Comparison of ENCODE assay signal across 22 mouse cellular contexts in the genomic region with DNA sequence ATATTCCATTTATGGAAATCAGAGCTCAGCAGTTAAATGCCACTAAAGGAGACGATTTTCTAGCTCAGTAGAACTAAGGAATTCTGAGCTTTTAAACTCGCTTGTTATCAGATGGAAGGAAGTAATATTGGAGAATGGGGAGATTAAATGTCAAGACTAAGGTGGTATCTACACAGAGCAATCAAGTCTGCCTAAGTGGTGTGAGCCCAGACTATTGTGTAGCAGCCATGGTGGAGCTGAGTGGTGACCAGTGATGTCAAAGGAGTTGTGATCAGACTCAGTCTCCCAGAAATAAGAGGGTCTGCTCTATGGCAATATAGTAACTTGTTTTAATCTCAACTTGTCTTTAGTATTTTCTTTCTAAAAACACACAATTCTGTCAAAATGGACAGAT. TPM values are rescaled to one million over a fixed set of nuclear protein-coding genes. Genes with fewer than 3 reads are reported as not detected.
DNase-seq lines count a peak whose midpoint lies in the region; ATAC-seq lines count a peak whose summit lies in the region.
"Had no signal": no experiment of that assay in that cellular context is flagged by ENCODE, and none has a peak within 500 bp of the region (broad histone marks: within the 10 kb centered on the region; RNA-seq: fewer than 3 reads in every experiment).

No protein-coding gene starts in this region.

- WGBS in heart, embryonic 11.5 days (ENCODE audit: insufficient replicate concordance): 11% methylated on average over 2 of the region's 2 CpGs
- 28% methylated on average over 2 of the region's 2 CpGs for WGBS in kidney, embryonic 15.5 days

- DNase-seq in heart, postnatal 10 days: no peak
- DNase-seq in kidney, adult 11 months: no peak
- peak; percentile 7 for DNase-seq in Muller cell, postnatal 12 days (ENCODE audit: inconsistent ontology term)
- DNase-seq in thymus, postnatal 36 days: no peak
- DNase-seq: adrenal gland, adult 8-10 months; cerebellum, adult 18-20 months; forebrain, postnatal 0 days; lung, embryonic 14.5 days; lung, postnatal 4 days had no signal

- intact Hi-C loops in heart, postnatal 10 days (cut with DNase I): loop anchor here (5.0 kb wide), 1 partner anchor 59 kb away; no protein-coding TSS in a partner anchor

- no peaks in the 10 kb centered on the region for H3K27me3 ChIP-seq in heart, embryonic 11.5 days (ENCODE audit: control insufficient read depth, insufficient read depth, low read length)
- no peaks in the 10 kb centered on the region for H3K27me3 ChIP-seq in kidney, embryonic 15.5 days
- H3K27me3 ChIP-seq: embryonic facial prominence, embryonic 12.5 days; hindbrain, embryonic 12.5 days; limb, embryonic 15.5 days had no signal

- H3K4me2 ChIP-seq in heart, embryonic 11.5 days: 0 out of 2 replicates have a peak overlapping the region, but pooled peaks have one; percentile 15
- no peak overlapping the region for H3K4me2 ChIP-seq in kidney, embryonic 15.5 days
- H3K4me2 ChIP-seq: embryonic facial prominence, embryonic 12.5 days; hindbrain, embryonic 12.5 days; limb, embryonic 15.5 days; lung, embryonic 14.5 days had no signal

- no peaks in the 10 kb centered on the region for H3K4me1 ChIP-seq in heart, embryonic 11.5 days (ENCODE audit: control insufficient read depth, insufficient read depth, low read length)
- peaks cover 6% of the 10 kb centered on the region; the same call in 1 of the 2 replicates for H3K4me1 ChIP-seq in kidney, embryonic 15.5 days
- H3K4me1 ChIP-seq: embryonic facial prominence, embryonic 12.5 days; limb, embryonic 15.5 days; midbrain, embryonic 10.5 days had no signal

- ATAC-seq in heart, embryonic 11.5 days (replicated peaks; ENCODE audit: insufficient number of reproducible peaks, low FRiP score, low TSS enrichment): peak; percentile 67; the same call in 1 of the 2 replicates
- peak; percentile 73; the same call in 1 of the 2 replicates for ATAC-seq in kidney, embryonic 15.5 days (replicated peaks; ENCODE audit: low FRiP score)
- 0 out of 2 replicates have a peak, but pooled peaks have one; percentile 3 for ATAC-seq in common myeloid progenitor, adult 5-6 weeks (replicated peaks; ENCODE audit: low read depth, poor library complexity, severe bottlenecking)
- ATAC-seq: activated CD4-positive, CD25-positive, alpha-beta regulatory T cell, adult 4 months; inflammation-experienced regulatory T-cells, adult 6 months had no signal

- no peaks in the 10 kb centered on the region for H3K36me3 ChIP-seq in heart, embryonic 11.5 days (ENCODE audit: control insufficient read depth, insufficient read depth, low read length)
- no peaks in the 10 kb centered on the region for H3K36me3 ChIP-seq in kidney, embryonic 15.5 days
- H3K36me3 ChIP-seq: embryonic facial prominence, embryonic 12.5 days; hindbrain, embryonic 12.5 days; limb, embryonic 15.5 days; midbrain, embryonic 10.5 days had no signal

- no peak overlapping the region for H3K9ac ChIP-seq in heart, embryonic 11.5 days (ENCODE audit: low read depth, low read length)
- no peak overlapping the region for H3K9ac ChIP-seq in kidney, embryonic 15.5 days
- H3K9ac ChIP-seq: embryonic facial prominence, embryonic 12.5 days; forebrain, postnatal 0 days; hindbrain, embryonic 12.5 days; limb, embryonic 15.5 days; liver, embryonic 14.5 days; lung, embryonic 14.5 days had no signal

- peak overlapping the region; percentile 84 for H3K27ac ChIP-seq in heart, embryonic 11.5 days (ENCODE audit: low read depth, low read length)
- peak overlapping the region; percentile 78 for H3K27ac ChIP-seq in kidney, embryonic 15.5 days
- H3K27ac ChIP-seq: embryonic facial prominence, embryonic 12.5 days; hindbrain, embryonic 12.5 days; left cerebral cortex, adult 2 months; limb, embryonic 15.5 days; liver, embryonic 14.5 days; midbrain, embryonic 10.5 days had no signal

- no peaks in the 10 kb centered on the region for H3K9me3 ChIP-seq in heart, embryonic 11.5 days (replicated peaks; ENCODE audit: control insufficient read depth, low read length)
- H3K9me3 ChIP-seq in kidney, embryonic 15.5 days (replicated peaks): no peaks in the 10 kb centered on the region
- H3K9me3 ChIP-seq: embryonic facial prominence, embryonic 12.5 days; hindbrain, embryonic 12.5 days; limb, embryonic 15.5 days; midbrain, embryonic 10.5 days had no signal

- H3K4me3 ChIP-seq in heart, embryonic 11.5 days (ENCODE audit: low read depth, low read length): no peak overlapping the region
- no peak overlapping the region for H3K4me3 ChIP-seq in kidney, embryonic 15.5 days (replicated peaks)
- H3K4me3 ChIP-seq: embryonic facial prominence, embryonic 12.5 days; hindbrain, embryonic 12.5 days; left cerebral cortex, adult 2 months; limb, embryonic 15.5 days; midbrain, embryonic 10.5 days had no signal

RNA-seq across cellular contexts. Expression of gene Rpl36a-ps1, which starts 16.8 kb away (rescaled TPM):
- 1.0 and 1.8 TPM in 2 replicates for polyA plus RNA-seq in heart, embryonic 11.5 days (2014; fragmentation: Nextera tagmentation; extraction: Ambion mirVana)
- 1 to 10 TPM; 4.8 to 6.3 TPM for total RNA-seq in heart, postnatal 10 days (2021)
- 2.0 and 2.7 TPM in 2 replicates for polyA plus RNA-seq in kidney, embryonic 15.5 days (2015; fragmentation: Nextera tagmentation; extraction: Ambion mirVana)
- 54.5 and 75.3 TPM in 2 replicates for total RNA-seq in common myeloid progenitor, adult 5-6 weeks (2017)
- polyA plus RNA-seq: forebrain, postnatal 0 days; gonadal fat pad, adult 2 months; hindbrain, embryonic 12.5 days; small intestine, adult 2 months had no signal

RNA-seq across cellular contexts. Expression of gene Mzt1, which starts 35.0 kb away (rescaled TPM):
- 93.1 and 97.9 TPM in 2 replicates for polyA plus RNA-seq in heart, embryonic 11.5 days (2014; fragmentation: Nextera tagmentation; extraction: Ambion mirVana)
- 10 to 100 TPM; 35.6 to 44.1 TPM for total RNA-seq in heart, postnatal 10 days (2021)
- 84.8 and 94.3 TPM in 2 replicates for polyA plus RNA-seq in kidney, embryonic 15.5 days (2015; fragmentation: Nextera tagmentation; extraction: Ambion mirVana)
- 54.3 and 68.8 TPM in 2 replicates for total RNA-seq in common myeloid progenitor, adult 5-6 weeks (2017)

RNA-seq across cellular contexts. Expression of gene Bora, which starts 35.1 kb away (rescaled TPM):
- polyA plus RNA-seq in heart, embryonic 11.5 days (2014; fragmentation: Nextera tagmentation; extraction: Ambion mirVana): 51.9 and 52.1 TPM in 2 replicates
- total RNA-seq in heart, postnatal 10 days (2021): 1 to 10 TPM; 5.3 to 7.1 TPM
- 82.0 and 84.8 TPM in 2 replicates for polyA plus RNA-seq in kidney, embryonic 15.5 days (2015; fragmentation: Nextera tagmentation; extraction: Ambion mirVana)
- 54.0 and 62.4 TPM in 2 replicates for total RNA-seq in common myeloid progenitor, adult 5-6 weeks (2017)

Comparison
In these comparisons a context has a peak if more than half of its experiments do, and no peak if none do; other contexts are left out.
1. ATAC-seq: peak in every context shown above with its lines; median percentile 73 in kidney, embryonic 15.5 days; 67 in heart, embryonic 11.5 days; 3 in common myeloid progenitor, adult 5-6 weeks.